Mouse (Mus musculus): ENCODE measurements around the gene B230217C12Rik. TPM values are rescaled to one million over a fixed set of nuclear protein-coding genes. Genes with fewer than 3 reads are reported as not detected.

Gene B230217C12Rik
- total RNA-seq, 2 experiments from 2014 or later, result 40.0 to 45.1 TPM

DNA sequence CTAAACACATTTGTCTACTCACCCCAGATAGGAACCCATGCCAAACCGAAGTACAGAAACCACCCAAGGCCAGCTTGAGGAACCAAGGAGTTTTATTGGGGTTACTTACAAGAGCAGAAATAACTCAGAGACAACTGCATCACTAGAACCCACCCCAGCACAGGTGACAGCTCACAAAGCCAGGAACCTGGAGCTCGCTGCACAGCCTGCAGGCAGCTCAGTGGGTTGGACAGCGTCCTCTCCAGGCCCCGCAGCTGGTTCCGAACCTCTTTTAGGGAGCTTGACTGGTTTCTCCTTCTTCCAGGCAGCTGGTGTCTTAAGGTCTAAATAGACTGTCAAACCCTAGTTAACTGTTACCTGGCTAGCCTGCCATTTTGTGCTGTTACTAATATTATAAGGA is 51.2 kb downstream of the B230217C12Rik start:
- DNase-seq (ENCODE audit: extremely low spot score in 1 of 2, low spot score in 2 of 2), result no peak
- intact Hi-C loops (cut with DNase I), result no loop called here

Other genes with a start within 250 kb of the B230217C12Rik start
- gene Epop, start 211.1 kb upstream of the B230217C12Rik start, total RNA-seq (2021), result 10 to 100 TPM; 15.0 to 18.4 TPM
- gene Mllt6, start 177.4 kb upstream of the B230217C12Rik start, total RNA-seq (2021), result 10 to 100 TPM; 66.9 to 71.6 TPM
- gene Cisd3, start 155.0 kb upstream of the B230217C12Rik start, total RNA-seq (2021), result 10 to 100 TPM; 34.6 to 37.8 TPM
- 10 to 100 TPM; 48.3 to 51.6 TPM for gene Pcgf2, start 140.3 kb upstream of the B230217C12Rik start, total RNA-seq (2021)
- gene Psmb3, start 137.4 kb upstream of the B230217C12Rik start, total RNA-seq (2021), result 100 to 1,000 TPM; 153 to 159 TPM
- 100 to 1,000 TPM; 146 to 153 TPM for gene Pip4k2b, start 96.1 kb upstream of the B230217C12Rik start, total RNA-seq (2021)
- gene Cwc25, start 74.2 kb upstream of the B230217C12Rik start, total RNA-seq (2021), result 10 to 100 TPM; 18.8 to 19.4 TPM
- gene 1700001P01Rik, start 64.9 kb upstream of the B230217C12Rik start, total RNA-seq (2021), result under 1 TPM; 0.60 to 0.63 TPM
- 100 to 1,000 TPM; 423 to 456 TPM for gene Rpl23, start 58.3 kb upstream of the B230217C12Rik start, total RNA-seq (2021)
- 100 to 1,000 TPM; 190 to 203 TPM for gene Lasp1, start 41.8 kb upstream of the B230217C12Rik start, total RNA-seq (2021)
- gene Fbxo47, start 43.4 kb downstream of the B230217C12Rik start, total RNA-seq (2021), result under 1 TPM; 0.63 to 0.86 TPM
- gene Plxdc1, start 145.7 kb downstream of the B230217C12Rik start, total RNA-seq (2021), result 1 to 10 TPM; 5.9 to 8.3 TPM
- 1 to 10 TPM; 2.6 to 3.7 TPM for gene Arl5c, start 155.4 kb downstream of the B230217C12Rik start, total RNA-seq (2021)
- gene Cacnb1, start 182.3 kb downstream of the B230217C12Rik start, total RNA-seq (2021), result 100 to 1,000 TPM; 118 to 121 TPM
- 100 to 1,000 TPM; 571 to 605 TPM for gene Rpl19, start 185.9 kb downstream of the B230217C12Rik start, total RNA-seq (2021)
- gene Stac2, start 212.7 kb downstream of the B230217C12Rik start, total RNA-seq (2021), result 10 to 100 TPM; 15.3 to 17.7 TPM

All from left cerebral cortex, postnatal 10 days (tissue).